Mouse (Mus musculus) small intestine, adult 2 months (tissue): ENCODE results near the gene Emc10.

Experiments
- CTCF ChIP-seq: fragments of 200-500 bp; IDR thresholded peaks from 2 replicates; pipeline ENCODE4 v1.5.1; 2012; ENCODE audit warnings: low read depth, mild to moderate bottlenecking, control low read depth, inconsistent platforms, low read length, moderate library complexity, mixed read lengths; ENCODE audit not compliant: insufficient replicate concordance, insufficient read length; ENCODE audit errors: extremely low read depth
- POLR2A ChIP-seq: fragments of 200-500 bp; IDR thresholded peaks from 2 replicates; pipeline ENCODE4 v1.6.1; 2012; ENCODE audit warnings: low read depth, mild to moderate bottlenecking, control low read depth, inconsistent platforms, low read length, moderate library complexity

DNA sequence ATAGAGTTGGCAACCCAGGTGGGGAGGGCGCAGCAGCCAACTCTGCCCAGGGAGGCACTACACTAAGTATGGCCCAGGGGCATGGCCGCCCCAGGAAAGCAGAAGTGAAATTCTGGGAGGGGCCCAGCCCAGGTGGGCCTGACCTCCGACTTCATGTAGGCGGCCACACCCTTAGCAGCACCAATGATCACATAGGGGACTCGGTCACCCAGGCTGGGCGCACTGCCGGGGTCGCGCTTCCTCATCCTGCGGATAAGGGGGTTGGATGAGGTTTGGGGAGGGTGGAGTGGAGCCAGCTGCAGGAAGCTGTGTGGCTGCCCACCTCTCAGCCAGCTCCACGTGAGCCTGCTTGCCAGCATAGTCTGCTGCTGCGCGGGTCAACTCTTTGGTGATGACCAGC, 37.9 kb upstream of the Emc10 start:
- TF ChIP-seq POLR2A = no peak
- TF ChIP-seq CTCF = no peak
